Mouse (Mus musculus): ENCODE measurements around the gene Slc1a7.
A peak's percentile ranks its signal among the peaks of the same experiment; 100 is the strongest.

Gene Slc1a7

DNA sequence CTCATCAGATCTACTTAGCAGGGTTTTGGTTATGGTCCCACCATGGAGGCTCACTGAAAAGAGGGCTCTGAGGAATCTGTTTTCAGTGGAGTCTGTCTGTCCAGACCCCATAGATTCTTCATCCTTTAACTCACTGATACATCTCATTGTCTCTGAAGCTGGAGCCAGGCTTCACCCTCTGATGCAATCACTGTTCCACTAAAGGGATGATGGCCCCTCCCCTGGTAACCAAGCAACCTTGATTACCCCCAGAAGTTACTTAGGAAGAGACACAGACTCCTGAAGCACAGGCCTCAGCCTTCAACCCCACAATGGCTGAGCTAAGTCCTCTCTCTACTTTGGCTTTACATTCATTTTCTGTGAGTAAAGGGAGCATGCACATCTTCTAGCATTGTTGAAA is 1.6 kb downstream of the Slc1a7 start:
- no peak for DNase-seq (ENCODE audit: low spot score)

DNA sequence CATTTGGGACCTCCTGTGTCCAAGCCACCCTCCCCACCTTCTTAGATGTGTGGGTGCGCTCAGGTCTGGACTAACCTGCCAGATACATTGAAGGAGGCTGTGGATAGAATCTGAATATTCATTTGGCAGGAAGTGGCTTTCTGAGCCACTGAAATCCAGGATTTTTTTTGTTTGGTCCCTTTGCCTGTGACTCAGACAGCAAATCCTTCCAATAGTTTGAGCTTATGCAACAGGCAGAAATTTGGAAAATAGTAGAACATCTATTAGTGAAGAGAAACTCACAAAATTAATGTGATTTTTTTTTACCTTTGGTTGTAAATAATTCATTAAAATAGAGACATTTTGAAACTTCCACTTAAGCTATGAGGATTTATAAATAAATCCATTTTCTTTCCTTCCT is 3.0 kb downstream of the Slc1a7 start:
- no peak for DNase-seq (ENCODE audit: low spot score)

DNA sequence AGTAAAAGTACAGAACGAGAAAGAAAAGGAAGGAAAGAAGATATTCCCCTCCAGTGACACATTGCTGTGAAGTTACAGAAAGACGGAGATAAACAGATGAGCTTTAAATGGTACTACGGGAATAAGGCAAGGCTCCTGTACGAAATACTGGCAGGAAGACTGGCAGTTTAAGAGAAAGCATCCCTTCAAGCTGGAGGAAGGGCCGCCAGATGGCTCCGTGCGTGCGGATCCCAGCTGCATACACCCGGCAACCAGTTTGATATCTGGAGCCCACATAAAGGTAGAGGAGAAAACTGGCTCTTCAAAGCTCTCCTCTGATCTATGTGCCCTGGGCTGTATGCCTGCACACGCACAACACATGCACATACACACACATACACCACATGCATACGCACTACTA is 6.4 kb downstream of the Slc1a7 start:
- no peak for DNase-seq (ENCODE audit: low spot score)

DNA sequence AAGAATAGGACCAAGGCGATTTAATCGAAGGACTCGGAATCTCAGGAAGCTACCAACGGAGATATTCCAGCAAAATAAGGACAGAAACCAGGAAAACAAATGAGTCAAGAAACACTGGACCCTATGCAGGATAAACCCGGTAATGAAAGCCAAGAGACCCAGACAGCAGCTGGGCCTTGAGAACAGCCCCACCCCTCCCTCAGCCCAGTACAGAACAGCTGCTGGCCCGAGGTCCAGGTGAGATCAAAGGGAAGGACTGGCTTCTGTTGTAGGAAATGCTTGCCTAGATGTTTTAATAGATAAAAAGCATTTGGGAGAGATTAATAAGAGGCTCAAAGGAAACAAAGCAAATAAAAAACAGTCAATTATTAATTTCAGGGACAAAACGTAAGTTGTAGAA is 6.9 kb downstream of the Slc1a7 start:
- DNase-seq (ENCODE audit: low spot score), result no peak

DNA sequence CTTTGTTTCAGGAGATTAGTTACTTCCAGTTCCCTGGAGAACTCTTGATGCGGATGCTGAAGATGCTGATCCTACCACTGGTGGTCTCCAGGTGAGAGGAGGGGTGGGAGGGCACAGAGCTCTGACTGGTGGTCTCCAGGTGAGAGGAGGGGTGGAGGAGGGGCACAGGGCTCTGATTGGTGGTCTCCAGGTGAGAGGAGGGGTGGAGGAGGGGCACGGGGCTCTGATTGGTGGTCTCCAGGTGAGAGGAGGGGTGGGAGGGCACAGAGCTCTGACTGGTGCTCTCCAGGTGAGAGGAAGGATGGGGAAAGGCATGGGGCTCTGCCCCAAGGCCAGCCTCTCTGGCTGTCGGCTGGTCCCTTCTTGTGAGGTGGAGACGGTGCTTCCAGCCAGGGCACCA is 9.5 kb downstream of the Slc1a7 start:
- DNase-seq (ENCODE audit: low spot score), result no peak

DNA sequence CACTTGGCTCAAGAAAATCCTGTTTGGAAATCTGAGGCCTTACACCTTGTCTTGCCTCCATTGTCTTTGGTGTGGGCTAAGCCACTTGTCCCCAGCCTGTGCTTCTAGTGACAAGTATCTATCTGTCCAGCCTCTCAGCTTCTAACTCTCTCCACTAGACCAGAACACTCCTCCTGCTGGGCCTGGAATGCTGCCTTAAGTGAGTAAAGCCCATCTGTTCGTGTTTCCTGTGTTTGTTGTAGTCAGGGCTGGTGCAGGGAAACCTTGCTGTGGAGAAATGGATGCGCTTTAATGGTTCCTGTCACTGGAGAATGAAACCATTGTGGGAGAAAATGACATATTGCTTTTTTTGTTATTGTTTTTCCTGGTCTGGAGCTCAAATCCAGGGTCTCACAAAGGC is 11.4 kb downstream of the Slc1a7 start:
- DNase-seq (ENCODE audit: low spot score), result no peak

DNA sequence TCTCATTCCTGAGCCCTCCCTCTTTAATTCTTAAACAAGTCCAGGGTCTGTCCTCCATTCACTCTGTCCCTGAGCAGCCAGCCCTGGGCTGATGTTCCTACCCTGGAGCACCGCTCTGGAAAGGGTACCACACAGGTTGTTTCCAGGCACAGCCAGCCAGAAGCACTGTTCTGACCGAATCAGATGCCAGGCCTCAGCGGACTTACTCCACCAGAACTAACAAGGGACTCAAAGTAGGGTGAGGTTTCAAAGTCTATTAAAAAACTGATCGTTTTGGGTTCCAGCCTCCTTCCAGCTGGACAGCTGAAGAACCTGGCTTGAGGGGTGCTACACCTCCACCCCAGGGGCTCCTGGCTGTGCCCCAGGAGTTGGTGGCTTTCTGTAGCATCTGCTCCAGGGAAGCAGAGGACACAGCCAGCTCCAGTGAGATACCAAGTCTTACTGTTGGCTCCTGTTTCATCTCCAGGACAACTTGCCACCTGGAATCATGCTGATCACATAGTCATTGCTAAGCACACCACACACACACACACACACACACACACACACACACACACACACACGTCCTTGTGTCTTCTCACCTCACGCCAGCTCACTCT is 12.0 kb downstream of the Slc1a7 start:
- no peak for DNase-seq (ENCODE audit: low spot score)

DNA sequence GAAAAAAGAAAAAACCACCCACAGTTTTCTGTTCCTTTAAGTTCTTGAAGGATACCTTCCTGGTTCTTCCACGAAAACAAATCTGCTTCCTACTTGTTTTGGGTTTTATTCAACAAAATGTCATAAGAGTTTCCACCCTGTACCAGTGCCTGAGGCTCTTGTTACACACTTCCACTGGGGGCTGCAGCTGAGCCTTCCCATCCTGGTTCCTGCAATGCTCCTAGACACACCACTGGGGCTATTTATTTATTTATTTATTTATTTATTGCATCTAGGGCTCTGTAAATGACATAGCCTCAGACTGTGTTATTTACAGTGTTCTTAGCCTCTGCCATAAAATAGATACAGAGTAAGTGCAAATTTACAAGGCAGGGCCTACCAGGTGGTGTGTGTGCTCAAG is 15.6 kb downstream of the Slc1a7 start:
- no peak for DNase-seq (ENCODE audit: low spot score)

DNA sequence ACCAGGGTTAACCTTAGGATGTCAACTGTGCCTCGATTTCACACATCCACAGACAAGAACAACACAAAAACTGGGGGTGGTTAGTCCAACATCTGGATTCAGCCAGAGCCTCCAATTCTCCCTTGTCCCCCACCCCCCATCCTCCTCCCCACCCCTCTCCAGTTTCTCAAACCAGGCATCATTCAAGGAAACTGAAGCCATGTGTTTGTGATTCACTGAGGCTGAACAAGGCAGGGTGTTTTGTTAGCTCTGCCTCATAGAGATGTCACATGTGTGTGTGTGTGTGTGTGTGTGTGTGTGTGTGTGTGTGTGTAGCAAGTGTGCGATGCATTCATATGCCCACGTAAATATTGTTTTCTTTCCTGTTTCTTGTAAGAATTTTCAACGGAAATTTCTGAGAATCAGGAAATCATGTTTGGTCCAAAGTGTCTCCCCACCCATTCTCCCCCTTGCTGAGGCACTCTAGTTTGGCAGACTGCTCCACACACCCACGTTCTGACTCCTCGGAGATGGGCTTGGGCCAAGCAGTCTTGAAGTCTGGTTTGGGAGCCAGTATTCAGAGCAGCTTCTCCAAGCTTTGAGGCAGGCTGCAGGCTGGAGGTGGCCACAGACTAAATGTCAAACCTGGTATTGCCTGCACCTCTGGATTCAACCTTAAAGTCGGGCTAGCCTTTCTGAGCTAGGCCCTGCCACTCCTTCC is 16.3 kb downstream of the Slc1a7 start:
- DNase-seq (ENCODE audit: low spot score), result no peak

DNA sequence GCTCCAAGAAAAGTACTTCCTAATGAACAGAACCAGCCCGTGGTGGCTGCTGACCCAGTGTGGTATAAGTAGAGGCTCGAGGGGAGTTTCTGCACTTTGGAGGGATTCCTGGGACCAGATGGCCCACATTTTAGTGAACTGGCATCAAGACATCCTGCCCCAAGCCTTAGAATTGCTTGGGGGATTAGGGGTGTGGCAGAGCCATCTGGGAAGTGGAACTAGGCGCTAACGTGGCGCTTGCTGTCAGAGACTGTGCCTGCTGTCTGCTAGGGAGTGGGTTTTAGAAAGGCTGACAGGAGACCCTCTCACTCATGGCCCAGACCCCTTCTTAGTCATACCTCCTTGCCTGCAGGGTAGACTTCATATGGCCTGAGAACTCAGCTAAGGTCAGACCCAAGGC is 17.7 kb downstream of the Slc1a7 start:
- no peak for DNase-seq (ENCODE audit: low spot score)

DNA sequence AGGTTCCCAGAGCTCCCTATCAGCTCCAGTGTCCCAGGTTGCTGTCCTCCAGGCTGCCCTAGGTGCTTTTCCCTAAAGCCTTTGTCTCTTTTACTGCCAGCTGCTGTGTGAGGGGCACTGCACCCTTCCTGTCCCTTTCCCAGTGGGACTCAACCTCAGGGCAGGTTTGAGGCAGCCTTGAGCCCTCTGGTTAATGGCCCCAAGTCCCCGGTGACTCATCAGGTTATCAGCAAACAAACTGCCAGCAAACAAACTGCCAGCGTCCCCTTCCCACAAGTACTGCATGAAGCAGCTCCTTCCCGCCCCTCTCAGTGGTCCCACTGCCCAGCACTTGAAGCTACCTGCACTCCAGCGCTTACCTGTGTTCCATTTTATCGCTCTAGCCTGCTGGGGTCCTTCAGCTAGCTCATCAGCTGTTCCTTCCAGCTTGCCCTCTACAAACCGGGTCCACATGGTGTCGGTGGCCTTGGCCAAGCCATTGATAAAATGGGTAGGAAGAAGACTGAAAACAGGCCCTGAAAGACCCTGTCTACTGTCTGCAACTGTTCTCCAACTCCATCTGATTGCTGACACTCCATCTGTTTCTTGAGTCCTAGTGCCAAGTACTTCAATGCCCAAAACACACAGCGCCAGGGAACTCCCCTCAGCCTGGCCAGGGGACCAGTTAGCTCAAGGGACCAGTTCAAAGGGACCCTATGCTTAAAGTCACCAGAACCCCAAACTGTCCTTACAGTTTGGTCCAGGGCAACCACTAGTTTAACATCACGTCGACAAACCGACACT is 18.4 kb downstream of the Slc1a7 start:
- no peak for DNase-seq (ENCODE audit: low spot score)

DNA sequence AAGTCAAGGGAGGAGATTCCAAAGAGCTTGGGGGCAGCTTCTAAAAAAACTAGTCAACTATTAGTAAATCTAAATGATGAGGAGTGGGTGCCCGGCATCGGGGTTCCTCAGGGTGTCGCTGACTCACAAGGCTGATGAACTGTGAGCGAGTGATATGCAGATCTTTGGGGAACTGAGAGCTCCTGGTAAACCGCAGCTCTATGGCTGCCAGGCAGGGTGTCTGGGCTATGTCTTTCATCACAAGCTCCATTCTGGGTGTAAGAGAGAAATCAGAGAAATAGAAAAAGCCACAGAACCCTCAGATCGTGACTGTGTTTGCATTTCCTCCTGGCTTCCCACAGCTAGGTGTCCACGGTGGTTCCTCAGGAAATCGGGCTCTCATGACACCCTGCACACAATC is 20.8 kb downstream of the Slc1a7 start:
- no peak for DNase-seq (ENCODE audit: low spot score)

DNA sequence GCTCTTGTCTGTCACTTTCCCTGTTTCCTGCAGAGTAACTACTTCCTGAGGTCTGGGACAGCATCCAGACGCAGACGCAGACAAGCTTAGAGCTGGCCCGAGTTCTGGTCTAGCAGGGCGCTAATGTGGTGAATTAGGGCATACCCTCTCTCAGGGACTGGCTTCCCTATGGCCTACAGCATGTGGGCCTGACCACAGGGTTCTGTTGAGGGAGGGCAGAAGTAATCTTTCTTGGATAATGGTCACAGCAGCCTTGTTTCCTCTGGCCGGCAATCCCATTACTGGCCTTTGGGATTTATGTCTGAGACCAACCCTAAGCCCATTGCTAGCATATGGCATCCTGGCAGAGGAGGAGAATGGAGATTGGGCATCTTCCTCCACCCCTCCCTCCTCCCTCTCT is 22.7 kb downstream of the Slc1a7 start:
- no peak for DNase-seq (ENCODE audit: low spot score)

DNA sequence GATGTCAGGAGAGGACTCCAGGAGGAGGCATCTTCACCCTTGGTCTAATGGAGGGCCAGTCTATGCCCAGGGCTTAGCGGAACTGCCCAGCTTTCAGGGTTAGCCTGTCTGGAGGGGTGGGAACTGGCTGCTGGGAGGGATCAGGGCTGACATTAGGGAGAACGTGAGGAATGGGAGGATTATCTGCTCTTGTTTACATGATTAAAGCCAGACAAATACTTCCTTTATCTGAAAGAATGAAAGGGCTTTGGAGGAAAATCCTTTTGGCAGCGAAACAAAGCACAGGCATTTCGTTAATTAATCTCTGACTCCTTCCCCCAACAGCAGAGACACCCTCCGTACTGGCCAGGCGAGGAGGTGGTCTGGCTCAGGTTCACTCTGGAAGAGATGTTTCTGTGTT is 23.7 kb downstream of the Slc1a7 start:
- no peak for DNase-seq (ENCODE audit: low spot score)

DNA sequence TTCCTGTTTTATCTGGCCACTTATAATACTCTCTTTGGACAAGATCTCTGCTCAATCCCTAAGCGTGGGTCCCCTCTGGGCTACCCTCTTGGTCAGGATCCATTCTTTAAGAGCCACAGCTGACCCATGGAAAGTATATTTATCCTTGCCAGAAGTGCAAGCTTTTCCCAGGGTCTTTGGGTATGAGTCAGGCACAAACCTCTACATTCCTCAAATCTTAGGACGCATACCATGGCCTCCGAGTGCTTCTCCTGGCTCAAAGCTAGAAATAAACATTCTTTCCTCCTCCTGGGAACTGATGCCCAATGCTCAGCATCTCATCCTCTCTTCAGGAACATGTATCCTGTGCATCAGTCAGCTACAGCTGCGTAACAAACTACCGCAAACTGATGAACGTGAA is 26.9 kb downstream of the Slc1a7 start:
- DNase-seq (ENCODE audit: low spot score), result no peak

DNA sequence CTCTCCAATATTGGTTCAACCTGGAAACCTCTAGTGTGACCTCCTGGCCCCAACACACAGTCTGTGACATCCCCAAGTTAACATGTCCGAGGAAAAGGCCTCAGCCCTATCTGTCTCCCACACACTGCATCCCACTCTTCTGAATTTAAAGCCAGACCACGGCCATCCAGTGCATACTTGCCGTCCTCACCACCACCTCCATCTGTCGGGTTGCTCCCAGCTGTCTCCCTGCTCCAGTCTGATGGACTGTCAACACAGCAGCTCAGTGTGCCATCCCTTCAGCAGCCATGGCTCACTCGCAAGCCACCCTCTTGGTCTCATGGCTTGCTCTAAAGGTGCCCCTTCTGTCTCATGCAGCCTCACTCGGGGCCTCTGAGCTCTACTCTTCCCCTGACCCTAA is 27.6 kb downstream of the Slc1a7 start:
- DNase-seq (ENCODE audit: low spot score), result no peak

DNA sequence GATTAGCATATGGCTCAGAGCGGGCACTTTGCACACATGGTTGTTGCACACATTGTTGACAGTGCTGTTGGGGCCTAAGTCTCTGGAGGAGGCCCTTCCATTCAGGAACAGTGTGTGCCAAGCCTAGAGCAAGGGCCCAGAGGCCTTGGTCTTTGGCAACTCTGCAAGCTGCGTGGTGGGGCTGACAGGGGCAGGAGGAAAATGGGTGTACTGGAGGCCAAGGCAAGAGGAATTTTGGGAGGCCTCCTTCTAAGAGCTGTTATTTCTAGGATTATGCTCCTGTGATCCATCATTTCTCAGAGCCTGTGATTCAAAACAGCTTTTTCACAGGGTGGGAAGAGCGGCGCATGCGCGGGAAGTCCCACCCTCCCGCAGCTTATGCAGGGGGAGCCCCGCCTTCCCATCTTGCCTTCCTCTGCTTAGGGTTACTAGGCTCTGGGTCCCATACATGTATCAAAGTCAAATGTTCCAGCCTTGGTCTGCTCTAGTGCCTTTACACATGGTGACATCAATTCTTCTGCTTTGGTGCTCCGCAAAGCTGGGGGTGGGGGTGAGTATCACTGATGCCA is 28.4 kb downstream of the Slc1a7 start:
- DNase-seq (ENCODE audit: low spot score), result no peak

DNA sequence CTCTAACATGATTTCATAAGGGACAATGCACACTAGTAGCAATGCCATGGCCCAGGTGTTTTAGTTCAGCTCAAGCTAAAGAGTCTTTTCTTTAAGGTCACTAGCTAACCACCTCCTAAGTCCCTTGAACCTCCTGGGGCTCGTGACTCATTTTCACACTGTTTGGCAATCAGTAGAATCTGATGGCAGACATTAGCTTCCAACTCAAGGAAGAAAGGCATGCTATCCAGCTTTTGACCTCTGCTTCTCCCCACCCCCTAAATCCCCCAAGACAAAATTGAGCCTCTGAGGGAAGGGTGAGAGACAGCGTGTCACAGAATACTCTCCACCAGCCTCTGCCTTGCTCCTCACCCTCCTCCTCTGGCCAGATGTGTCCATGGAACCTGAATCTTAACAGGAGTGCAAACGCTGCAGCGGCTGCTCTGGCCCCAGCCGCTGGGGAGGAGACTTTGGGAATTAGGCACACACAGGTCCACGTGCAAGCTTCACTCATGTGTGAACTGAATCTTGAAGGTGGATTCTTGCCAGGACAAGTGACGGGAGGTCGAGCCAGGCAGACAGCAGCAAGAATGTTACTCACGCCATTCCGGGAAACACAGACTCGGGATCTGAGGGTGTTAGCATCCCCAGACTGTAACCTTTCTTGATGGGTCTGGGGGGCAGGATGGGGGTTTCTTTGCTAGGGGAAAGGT is 30.7 kb downstream of the Slc1a7 start:
- DNase-seq (ENCODE audit: low spot score), result no peak

DNA sequence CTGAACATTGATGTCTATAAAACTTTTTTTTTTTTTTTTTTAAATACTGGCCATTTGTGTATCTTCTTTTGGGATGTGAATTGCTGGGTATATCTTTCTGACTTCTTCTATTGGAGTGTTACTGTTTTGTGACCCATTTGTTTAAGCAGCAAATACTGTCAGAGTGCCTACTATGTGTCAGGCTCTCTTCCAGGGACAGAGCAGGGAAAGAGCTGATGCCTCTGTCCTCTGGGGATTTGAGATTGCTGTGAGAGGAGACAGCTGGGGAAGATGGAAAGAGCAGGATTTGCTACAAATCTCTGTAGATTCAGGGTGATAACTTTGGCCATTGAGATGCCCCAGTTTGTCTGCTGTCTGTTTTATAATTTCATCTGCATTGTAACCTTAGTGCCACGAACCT is 31.2 kb downstream of the Slc1a7 start:
- no peak for DNase-seq (ENCODE audit: low spot score)

DNA sequence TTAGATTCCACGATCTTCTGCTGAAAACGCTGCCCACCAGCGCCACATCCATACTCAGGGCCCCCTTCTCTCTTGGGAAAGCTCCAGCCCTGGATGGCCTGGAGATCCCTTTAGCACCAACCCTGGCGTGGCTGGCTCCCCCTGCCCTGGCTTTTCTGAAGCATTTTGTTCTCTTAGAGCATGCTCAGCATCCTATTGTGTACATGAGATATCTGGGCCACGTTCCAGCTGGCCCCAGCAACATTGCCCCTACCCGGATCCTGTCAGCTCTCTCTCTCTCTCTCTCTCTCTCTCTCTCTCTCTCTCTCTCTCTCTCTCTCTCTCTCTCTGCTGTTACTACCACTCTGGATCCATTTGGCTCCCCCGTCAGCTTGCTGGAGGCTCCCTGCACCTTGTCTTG is 37.2 kb downstream of the Slc1a7 start:
- DNase-seq (ENCODE audit: low spot score), result no peak

DNA sequence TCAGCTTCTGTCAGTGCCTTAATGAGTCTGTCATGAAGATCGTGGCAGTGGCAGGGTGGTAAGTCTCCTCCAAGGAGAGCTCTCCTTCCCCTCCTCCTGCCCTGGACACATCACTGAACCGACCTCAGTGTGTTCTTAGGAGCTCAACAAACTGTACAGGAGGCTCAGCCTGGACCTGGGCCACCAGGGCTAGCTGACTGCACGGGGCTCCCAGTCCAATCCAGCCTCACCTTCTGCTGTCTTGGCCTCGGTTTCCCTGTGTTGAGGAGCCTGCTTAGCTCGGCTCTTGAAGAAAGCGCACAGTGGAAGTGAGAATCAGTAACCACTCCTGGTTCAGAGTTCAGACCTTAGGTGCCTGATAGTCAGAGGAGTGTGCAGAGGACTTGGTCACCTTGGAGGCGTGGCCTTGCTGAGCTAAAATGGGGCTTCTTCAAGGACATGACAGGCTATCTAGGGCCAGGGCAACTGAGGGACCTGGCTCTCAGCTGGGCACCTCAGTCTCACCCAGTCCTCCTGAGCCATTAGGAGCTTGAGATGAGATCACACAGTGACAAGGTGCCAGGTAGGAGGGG is 39.5 kb downstream of the Slc1a7 start:
- peak; percentile 23 for DNase-seq (ENCODE audit: low spot score)

DNA sequence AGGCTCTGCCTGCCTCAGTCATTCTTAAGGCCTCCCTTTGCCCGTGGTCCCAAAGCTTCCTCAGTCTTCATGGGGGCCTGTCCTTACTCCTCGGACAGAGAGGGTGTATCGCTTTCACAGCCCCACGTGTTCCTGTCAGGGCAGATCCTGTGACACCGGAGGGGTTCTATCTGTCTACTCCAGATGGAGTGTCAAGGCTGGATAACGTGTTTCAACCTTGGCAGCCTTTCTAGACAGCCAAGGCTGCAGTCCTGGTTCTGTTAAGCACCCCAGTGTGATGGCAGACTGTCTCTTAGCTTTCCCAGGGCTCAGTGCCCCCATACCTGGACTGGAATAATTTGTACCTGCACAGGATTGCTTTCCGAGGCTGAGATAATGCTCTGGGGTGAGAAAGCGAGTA is 40.4 kb downstream of the Slc1a7 start:
- DNase-seq (ENCODE audit: low spot score), result no peak

Data from yolk sac, embryonic 10.5 days (tissue).